Mouse (Mus musculus): ENCODE measurements around the gene Ptpdc1.

GRCm38 (mm10) chr13:48544391-48544790 lies 81.1 kb downstream of the Ptpdc1 start:
- no peak for TF ChIP-seq POLR2A (IDR thresholded peaks at IDR 0.05; ENCODE audit: borderline replicate concordance, extremely low read depth, insufficient read depth, insufficient read length, poor library complexity, severe bottlenecking)
- no peak for TF ChIP-seq CTCF (IDR thresholded peaks at IDR 0.05; ENCODE audit: borderline replicate concordance, extremely low read depth, insufficient read depth, insufficient read length)
